Mouse (Mus musculus) midbrain, embryonic 11.5 days (tissue): ENCODE measurements at regions not wholly inside any gene's neighbourhood (a gene's known extent, or its start where the extent isn't known, plus 50 kb on each side); places are given as distances from the start of the nearest gene placed in this dataset.

Experiments used
- ATAC-seq: fragments of 200-750 bp; cut with Nextera tagmentation; 2 replicates; pipeline ENCODE4 v1.8.0; 2017; ENCODE audit warnings: moderate TSS enrichment, moderate library complexity; ENCODE audit not compliant: low FRiP score
- DNase-seq: peaks from one replicate; pipeline ENCODE4 v3.0.0; 2015; ENCODE audit warnings: low spot score; ENCODE audit errors: missing footprints
- H3K27ac ChIP-seq: fragments of 300-500 bp; sonication (generic); 2 replicates; pipeline ENCODE4 v1.5.1; 2014; ENCODE audit warnings: low read depth, low read length
- H3K27me3 ChIP-seq: fragments of 300-500 bp; sonication (generic); 2 replicates; pipeline ENCODE4 v1.6.1; 2014; ENCODE audit warnings: mild to moderate bottlenecking, low read length, moderate library complexity, mixed read lengths; ENCODE audit not compliant: control insufficient read depth, insufficient read depth
- H3K36me3 ChIP-seq: fragments of 300-500 bp; sonication (generic); 2 replicates; pipeline ENCODE4 v1.6.1; 2014; ENCODE audit warnings: mild to moderate bottlenecking, low read length, moderate library complexity, mixed read lengths; ENCODE audit not compliant: control insufficient read depth, insufficient read depth
- H3K4me1 ChIP-seq: fragments of 300-500 bp; sonication (generic); 2 replicates; pipeline ENCODE4 v1.6.1; 2014; ENCODE audit warnings: low read length; ENCODE audit not compliant: control insufficient read depth, insufficient read depth
- H3K4me2 ChIP-seq: fragments of 300-500 bp; sonication (generic); 2 replicates; pipeline ENCODE4 v1.6.1; 2014; ENCODE audit warnings: mild to moderate bottlenecking, moderate library complexity
- H3K4me3 ChIP-seq: fragments of 300-500 bp; sonication (generic); 2 replicates; pipeline ENCODE4 v1.5.1; 2014; ENCODE audit warnings: low read depth, low read length
- H3K9ac ChIP-seq: fragments of 300-500 bp; sonication (generic); 2 replicates; pipeline ENCODE4 v1.6.1; 2014; ENCODE audit warnings: low read length
- H3K9me3 ChIP-seq: fragments of 300-500 bp; sonication (generic); 2 replicates; pipeline ENCODE4 v1.6.1; 2016; ENCODE audit warnings: low read length; ENCODE audit not compliant: control insufficient read depth
- WGBS: fragments of 180-500 bp; shearing (Covaris S2); extraction: QIAGEN DNeasy Blood & Tissue Kit; methylation state at CpG from one replicate; pipeline ENCODE4 v1.1.7; 2014; 5-methylcytosine and 5-hydroxymethylcytosine counted together

- H3K9me3 ChIP-seq: no peaks in the 10 kb centered on the region
- H3K4me1 ChIP-seq: no peaks in the 10 kb centered on the region
- no peak overlapping the region for H3K4me3 ChIP-seq
- DNase-seq: no peak
- 89% methylated on average over 3 of the region's 3 CpGs for WGBS
- no peak for ATAC-seq
- no peak overlapping the region for H3K9ac ChIP-seq
- H3K27ac ChIP-seq: no peak overlapping the region
- H3K4me2 ChIP-seq: no peak overlapping the region
- H3K27me3 ChIP-seq: no peaks in the 10 kb centered on the region
- no peaks in the 10 kb centered on the region for H3K36me3 ChIP-seq
These were observed 473.6 kb upstream of the A830018L16Rik start for GRCm38 (mm10) chr1:10940326-10940725.

- Histone ChIP-seq H3K9ac (no peak overlapping the region), H3K4me2 (no peak overlapping the region), H3K4me3 (no peak overlapping the region), H3K4me1 (no peaks in the 10 kb centered on the region), H3K36me3 (no peaks in the 10 kb centered on the region), H3K27ac (no peak overlapping the region), H3K9me3 (no peaks in the 10 kb centered on the region), H3K27me3 (no peaks in the 10 kb centered on the region)
- no peak for ATAC-seq
- no peak for DNase-seq
- WGBS: 54% methylated on average over 4 of the region's 4 CpGs
These were observed 470.9 kb upstream of the A830018L16Rik start for GRCm38 (mm10) chr1:10942979-10943378.
